Mouse (Mus musculus) kidney, adult 2 months (tissue): ENCODE data around the gene S1pr3. TPM values are rescaled to one million over a fixed set of nuclear protein-coding genes. Genes with fewer than 3 reads are reported as not detected.
A peak's percentile ranks its signal among the peaks of the same experiment; 100 is the strongest.

ENCODE experiments used
- DNase-seq: peaks from one replicate; pipeline ENCODE4 v3.0.0; 2021
- H3K27ac ChIP-seq: fragments of 200-500 bp; 2 replicates; pipeline ENCODE4 v1.5.1; 2012; ENCODE audit warnings: low read depth, low read length, control low read depth, inconsistent platforms; ENCODE audit not compliant: insufficient read depth
- H3K27me3 ChIP-seq: fragments of 200-500 bp; replicated peaks from 2 replicates; pipeline ENCODE4 v1.6.1; 2012; ENCODE audit warnings: mild to moderate bottlenecking, moderate library complexity, low read length, inconsistent platforms; ENCODE audit not compliant: control insufficient read depth, insufficient read depth
- H3K36me3 ChIP-seq: fragments of 200-500 bp; 2 replicates; pipeline ENCODE4 v1.6.1; 2012; ENCODE audit warnings: mild to moderate bottlenecking, moderate library complexity, low read length, inconsistent platforms; ENCODE audit not compliant: control insufficient read depth, insufficient read depth
- H3K4me1 ChIP-seq: fragments of 200-500 bp; 2 replicates; pipeline ENCODE4 v1.6.1; 2011; ENCODE audit warnings: low read length; ENCODE audit not compliant: control insufficient read depth, insufficient read depth
- H3K4me3 ChIP-seq: fragments of 200-500 bp; 2 replicates; pipeline ENCODE4 v1.5.1; 2011; ENCODE audit warnings: mild to moderate bottlenecking, low read depth, low read length, control low read depth; ENCODE audit not compliant: insufficient read depth
- CTCF ChIP-seq: fragments of 200-500 bp; conservative IDR thresholded peaks from 2 replicates; pipeline ENCODE4 v1.5.1; 2011; ENCODE audit warnings: low read depth, mild to moderate bottlenecking, control low read depth, low read length, moderate library complexity, mixed read lengths; ENCODE audit not compliant: insufficient read depth, insufficient read length
- POLR2A ChIP-seq: fragments of 200-500 bp; IDR thresholded peaks from one replicate; pipeline ENCODE4 v1.6.1; 2011; ENCODE audit warnings: low read depth, low read length, control low read depth
- WGBS: fragments of 180-500 bp; shearing (Covaris S2); methylation state at CpG from one replicate; pipeline ENCODE4 v1.1.7; 2018; 5-methylcytosine and 5-hydroxymethylcytosine counted together
- polyA plus RNA-seq: library from polyadenylated mRNA; depleted of rRNA; stranded (reverse); fragments of >200 nt; gene quantifications from 2 replicates; pipeline ENCODE4 v1.2.3, GENCODE M21; 2012

S1pr3 gene
- polyA plus RNA-seq, 1 experiment, result 15.6 TPM

GRCm38 (mm10) chr13:51374026-51374807, 34.2 kb upstream of the S1pr3 start:
- Histone ChIP-seq H3K27me3 (no peaks in the 10 kb centered on the region), H3K36me3 (no peaks in the 10 kb centered on the region), H3K4me1 (no peaks in the 10 kb centered on the region), H3K27ac (no peak overlapping the region), H3K4me3 (no peak overlapping the region)
- TF ChIP-seq POLR2A (no peak), CTCF (no peak)
- 41% methylated on average over 21 of the region's 21 CpGs for WGBS
- DNase-seq, result peak; percentile 26

- Histone ChIP-seq H3K4me1 (no peaks in the 10 kb centered on the region), H3K36me3 (no peaks in the 10 kb centered on the region), H3K4me3 (no peak overlapping the region), H3K27me3 (no peaks in the 10 kb centered on the region), H3K27ac (no peak overlapping the region)
- 82% methylated on average over 4 of the region's 4 CpGs for WGBS
- TF ChIP-seq POLR2A (no peak), CTCF (no peak)
- DNase-seq, result no peak
These were observed 30.3 kb upstream of the S1pr3 start for GRCm38 (mm10) chr13:51378126-51378525.

- 19% methylated on average over 6 of the region's 6 CpGs for WGBS
- Histone ChIP-seq H3K4me1 (no peaks in the 10 kb centered on the region), H3K36me3 (no peaks in the 10 kb centered on the region), H3K4me3 (no peak overlapping the region), H3K27ac (no peak overlapping the region), H3K27me3 (no peaks in the 10 kb centered on the region)
- TF ChIP-seq CTCF (no peak), POLR2A (no peak)
- no peak for DNase-seq
These were observed 28.8 kb upstream of the S1pr3 start for GRCm38 (mm10) chr13:51379596-51379995.

- WGBS, result 91% methylated on average over 6 of the region's 6 CpGs
- no peak overlapping the region for H3K27ac ChIP-seq
These were observed 26.9 kb upstream of the S1pr3 start for GRCm38 (mm10) chr13:51381498-51381897.

GRCm38 (mm10) chr13:51384899-51385298, 23.5 kb upstream of the S1pr3 start:
- WGBS, result 96% methylated on average over 2 of the region's 2 CpGs
- no peak for DNase-seq
- no peaks in the 10 kb centered on the region for H3K4me1 ChIP-seq
- no peaks in the 10 kb centered on the region for H3K36me3 ChIP-seq
- H3K27ac ChIP-seq, result no peak overlapping the region
- H3K27me3 ChIP-seq, result no peaks in the 10 kb centered on the region
- TF ChIP-seq POLR2A (no peak), CTCF (no peak)
- no peak overlapping the region for H3K4me3 ChIP-seq

More at GRCm38 (mm10) chr13:51381498-51381897, 26.9 kb upstream of the S1pr3 start:
- Histone ChIP-seq H3K4me1 (no peaks in the 10 kb centered on the region), H3K4me3 (no peak overlapping the region), H3K27me3 (no peaks in the 10 kb centered on the region), H3K36me3 (no peaks in the 10 kb centered on the region)
- TF ChIP-seq CTCF (no peak), POLR2A (no peak)
- DNase-seq, result no peak

GRCm38 (mm10) chr13:51387908-51388307, 20.5 kb upstream of the S1pr3 start:
- Histone ChIP-seq H3K27me3 (no peaks in the 10 kb centered on the region), H3K4me3 (no peak overlapping the region), H3K27ac (no peak overlapping the region), H3K36me3 (no peaks in the 10 kb centered on the region), H3K4me1 (no peaks in the 10 kb centered on the region)
- WGBS, result 64% methylated on average over 4 of the region's 4 CpGs
- TF ChIP-seq CTCF, result no peak
- TF ChIP-seq POLR2A, result no peak
- DNase-seq, result no peak

- H3K36me3 ChIP-seq, result no peaks in the 10 kb centered on the region
- no peak overlapping the region for H3K4me3 ChIP-seq
- WGBS, result 68% methylated on average over 4 of the region's 4 CpGs
- H3K27me3 ChIP-seq, result no peaks in the 10 kb centered on the region
- no peaks in the 10 kb centered on the region for H3K4me1 ChIP-seq
- peak overlapping the region; percentile 52; the same call in 1 of the 2 replicates for H3K27ac ChIP-seq
- no peak for DNase-seq
- TF ChIP-seq POLR2A (no peak), CTCF (no peak)
These were observed 18.0 kb upstream of the S1pr3 start for GRCm38 (mm10) chr13:51390398-51390797.
